Mouse (Mus musculus) frontal cortex, postnatal 14 days (tissue): ENCODE measurements at regions not wholly inside any gene's neighbourhood (a gene's known extent, or its start where the extent isn't known, plus 50 kb on each side); places are given as distances from the start of the nearest gene placed in this dataset.

Experiments used
- DNase-seq, 2 experiments: peaks; one replicate each; pipeline ENCODE4 v3.0.0; 2022; ENCODE audit warnings: low spot score in 2 of 2

DNA sequence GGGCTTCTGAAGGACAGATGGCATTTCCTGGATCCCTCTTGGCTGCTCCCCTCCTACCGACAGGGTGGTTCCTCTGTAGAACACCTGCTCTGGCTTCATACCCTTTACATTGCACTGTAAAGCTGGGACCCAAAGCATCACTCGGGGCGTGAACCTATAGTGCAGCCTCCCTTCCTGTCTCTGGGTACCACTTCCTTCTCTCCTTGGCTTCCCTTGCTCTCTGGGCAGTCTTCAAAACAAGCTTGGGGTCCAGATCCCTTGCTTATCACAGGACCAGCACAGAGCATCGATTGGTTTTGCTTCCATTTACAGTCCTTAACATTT, 346.4 kb downstream of the Rnf144a start:
- DNase-seq, result no peak

GRCm38 (mm10) chr12:26067866-26068684, 347.0 kb downstream of the Rnf144a start:
- DNase-seq, result peak in 1 of 2 experiments; percentile 44

GRCm38 (mm10) chr12:26060378-26060777, 354.7 kb downstream of the Rnf144a start:
- DNase-seq, result no peak

DNA sequence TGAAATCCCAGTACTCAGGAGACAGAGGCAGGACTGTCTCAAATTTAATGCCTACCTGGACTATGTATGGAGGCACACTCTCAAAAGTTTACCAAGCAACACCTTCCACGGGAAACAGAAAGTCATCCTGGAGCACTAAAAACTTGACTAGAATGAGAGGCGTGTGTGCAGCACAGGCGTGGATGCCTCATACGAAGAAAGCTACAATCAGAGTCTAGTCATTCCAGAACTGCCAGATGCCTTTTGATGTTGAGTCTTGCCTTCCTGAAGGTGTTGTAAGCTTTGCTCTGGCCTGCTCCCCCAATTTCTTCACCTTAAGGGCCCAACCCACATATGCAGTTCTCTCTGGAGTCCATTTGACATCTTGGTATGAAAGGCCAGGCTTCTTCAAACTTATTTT, 356.0 kb downstream of the Rnf144a start:
- DNase-seq, result no peak

DNA sequence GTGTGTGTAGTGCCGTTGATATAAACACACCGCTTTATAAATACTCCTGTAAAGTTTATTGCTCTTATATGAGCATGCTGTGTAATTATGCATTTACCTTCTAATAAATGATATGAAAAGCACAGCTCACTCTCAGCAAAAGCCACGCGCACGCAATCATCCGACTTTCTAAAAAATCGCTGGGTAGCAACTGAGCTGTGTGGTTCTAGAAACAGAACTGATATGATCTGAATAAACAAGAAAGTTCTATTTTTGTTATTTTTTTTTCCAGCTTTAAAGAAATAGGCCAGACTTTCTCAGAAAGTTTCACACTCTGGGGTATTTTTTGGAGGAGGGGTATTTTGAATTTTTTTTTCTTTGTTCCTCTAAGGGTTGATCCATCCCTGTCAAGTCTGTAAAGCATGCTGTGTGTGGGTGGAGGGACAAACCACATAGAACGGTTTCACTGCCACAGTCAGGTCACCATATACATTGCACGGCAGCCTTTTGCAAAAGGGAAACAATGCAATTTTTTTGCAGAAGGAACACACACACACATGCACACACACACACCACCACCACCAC, 357.5 kb downstream of the Rnf144a start:
- no peak for DNase-seq

- no peak for DNase-seq
Measured at GRCm38 (mm10) chr12:26046991-26047390, 368.1 kb downstream of the Rnf144a start.

DNA sequence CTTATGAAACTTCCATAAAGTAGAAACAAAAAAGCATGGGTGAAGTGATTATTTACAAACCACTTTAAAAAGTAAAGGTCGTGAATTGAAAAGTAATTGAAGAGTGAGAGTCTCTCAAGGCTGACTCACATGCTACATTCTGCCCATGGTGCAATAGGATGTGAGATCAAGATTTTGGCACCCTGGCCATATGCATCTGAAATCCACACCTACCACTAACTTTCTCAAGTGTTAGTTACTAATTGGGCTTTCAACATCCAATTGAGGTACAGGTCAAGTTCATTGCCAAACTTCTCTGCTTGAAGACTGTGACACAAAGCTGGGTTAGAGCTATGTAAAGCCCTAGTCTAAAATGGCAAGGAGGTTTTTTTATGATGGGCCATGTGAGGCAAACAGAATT, 369.7 kb downstream of the Rnf144a start:
- DNase-seq, result no peak

DNA sequence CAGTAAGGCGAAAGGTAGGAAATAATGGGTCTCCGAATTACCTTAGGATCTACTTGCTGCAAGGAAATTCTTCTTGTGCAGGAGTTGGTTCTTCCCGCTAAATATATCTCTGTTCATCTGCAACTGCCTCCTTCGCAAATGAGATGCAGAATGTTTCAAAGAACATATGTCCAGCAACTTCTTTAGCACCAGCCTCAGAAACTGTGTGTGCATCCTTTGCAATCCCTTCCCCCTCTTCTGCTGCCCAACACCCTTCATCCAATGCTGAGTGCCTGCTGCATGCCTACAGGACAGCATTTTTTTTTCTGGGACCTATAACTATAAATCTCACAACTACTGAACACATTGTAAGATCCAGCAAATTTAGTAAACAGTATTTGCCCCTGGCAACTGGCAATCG, 402.1 kb downstream of the Rnf144a start:
- DNase-seq, result no peak

DNA sequence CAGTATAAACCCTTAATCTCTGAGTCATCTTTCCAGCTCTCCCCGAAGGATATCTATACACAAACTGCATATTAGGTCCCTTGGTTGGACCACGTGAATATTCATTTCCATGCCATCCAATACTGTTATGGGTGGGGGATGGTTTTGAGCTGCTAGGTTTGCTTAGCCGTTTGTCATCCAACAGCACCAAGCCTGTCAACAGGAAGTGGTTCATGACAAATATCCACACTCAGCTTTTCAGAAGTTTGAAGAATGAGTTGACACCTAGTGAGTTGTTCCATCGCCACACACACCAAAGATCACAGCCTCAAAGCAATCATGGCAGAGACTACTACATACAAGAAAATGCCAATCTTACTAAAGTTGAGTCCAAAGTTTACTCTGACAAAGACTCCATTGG, 421.0 kb downstream of the Rnf144a start:
- DNase-seq, result no peak

- DNase-seq, result no peak
Measured at GRCm38 (mm10) chr12:25991801-25992525, 423.1 kb downstream of the Rnf144a start.

GRCm38 (mm10) chr12:25982545-25982944, 432.5 kb downstream of the Rnf144a start:
- DNase-seq, result no peak

DNA sequence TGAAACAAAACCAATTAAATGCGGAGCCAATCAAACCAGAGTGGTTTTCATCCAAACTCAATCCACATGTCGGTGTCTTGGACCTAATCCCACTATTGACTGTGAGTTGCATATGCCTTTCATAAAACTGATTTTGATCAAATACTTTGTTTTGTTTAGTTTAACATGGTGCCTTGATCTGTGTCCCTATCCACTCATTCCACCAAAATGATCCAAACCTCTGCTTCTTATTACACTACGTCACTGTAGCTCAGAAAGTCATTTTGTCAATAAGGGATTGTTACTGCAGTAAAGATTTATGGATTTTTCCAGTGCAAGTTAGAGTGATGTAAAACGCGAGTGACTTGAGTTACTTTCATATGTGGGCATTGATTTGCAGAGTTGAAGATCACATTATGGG, 436.7 kb downstream of the Rnf144a start:
- no peak for DNase-seq

- DNase-seq, result no peak
Measured at GRCm38 (mm10) chr12:25958584-25958983, 456.5 kb downstream of the Rnf144a start.

- DNase-seq, result no peak
Measured at GRCm38 (mm10) chr12:25957547-25957946, 457.5 kb downstream of the Rnf144a start.

- no peak for DNase-seq
Measured at GRCm38 (mm10) chr12:25947107-25947506, 467.9 kb downstream of the Rnf144a start.

DNA sequence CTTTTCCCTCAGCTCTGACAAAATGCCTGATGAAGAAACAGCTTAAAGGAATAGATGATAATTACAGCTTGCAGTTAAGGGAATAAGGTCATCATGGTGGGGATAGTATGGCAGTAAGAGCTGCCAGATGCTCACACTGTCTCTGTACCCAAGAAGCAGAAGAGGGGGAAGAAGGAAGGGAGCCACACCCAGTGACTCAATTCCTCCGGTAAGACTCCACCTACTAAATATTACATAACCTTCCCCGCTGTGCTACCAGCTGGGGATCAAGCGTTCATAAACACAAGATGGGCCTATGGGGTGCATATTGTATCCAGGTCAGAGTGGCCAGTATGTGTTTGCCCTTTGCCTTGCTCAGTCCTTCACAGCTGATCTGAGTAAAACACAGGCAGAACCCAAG, 468.9 kb downstream of the Rnf144a start:
- no peak for DNase-seq

- no peak for DNase-seq
Measured at GRCm38 (mm10) chr12:25938856-25939255, 476.2 kb downstream of the Rnf144a start.

DNA sequence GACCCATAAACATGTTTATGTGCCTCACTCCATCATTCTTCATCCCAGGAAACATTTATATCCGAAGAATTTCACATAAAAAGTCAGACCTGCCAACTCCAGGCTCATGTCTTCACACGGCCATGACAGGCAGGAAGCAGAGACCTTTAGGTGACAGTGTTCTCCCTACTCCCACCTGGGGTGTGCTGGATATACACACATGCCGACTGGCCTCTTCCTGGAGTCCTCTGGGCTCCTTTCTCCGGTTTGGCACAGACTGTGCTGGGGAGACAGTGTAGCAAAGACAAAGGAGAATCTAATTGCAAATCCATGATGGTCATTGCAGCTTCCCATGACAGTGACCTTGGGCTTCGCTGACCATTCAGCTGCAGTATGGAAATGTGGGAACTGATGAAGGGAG, 480.1 kb downstream of the Rnf144a start:
- DNase-seq, result no peak

- no peak for DNase-seq
Measured at GRCm38 (mm10) chr12:25934526-25934925, 480.5 kb downstream of the Rnf144a start.

DNA sequence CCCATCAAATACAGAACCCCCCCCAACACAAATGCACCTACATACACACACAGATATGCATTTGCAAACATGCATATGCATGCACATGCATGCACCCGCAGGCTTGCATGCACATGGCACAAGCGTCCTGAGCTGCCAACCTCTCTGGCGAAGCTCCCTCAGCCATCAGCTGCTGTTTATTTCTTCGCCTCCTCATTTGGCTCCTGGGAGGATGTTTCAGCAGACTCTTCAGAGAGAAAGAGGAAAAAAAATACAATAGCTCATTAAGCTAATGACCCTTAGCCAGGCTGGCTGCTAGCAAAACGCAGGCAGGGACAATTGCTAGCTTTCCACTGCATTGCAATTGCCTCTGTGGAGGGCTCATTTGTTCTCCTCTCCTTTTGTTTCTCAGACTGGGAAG, 488.7 kb downstream of the Rnf144a start:
- no peak for DNase-seq

GRCm38 (mm10) chr12:25924526-25924925, 490.5 kb downstream of the Rnf144a start:
- DNase-seq, result peak; percentile 20 to 33

GRCm38 (mm10) chr12:25923772-25924171, 491.3 kb downstream of the Rnf144a start:
- no peak for DNase-seq

DNA sequence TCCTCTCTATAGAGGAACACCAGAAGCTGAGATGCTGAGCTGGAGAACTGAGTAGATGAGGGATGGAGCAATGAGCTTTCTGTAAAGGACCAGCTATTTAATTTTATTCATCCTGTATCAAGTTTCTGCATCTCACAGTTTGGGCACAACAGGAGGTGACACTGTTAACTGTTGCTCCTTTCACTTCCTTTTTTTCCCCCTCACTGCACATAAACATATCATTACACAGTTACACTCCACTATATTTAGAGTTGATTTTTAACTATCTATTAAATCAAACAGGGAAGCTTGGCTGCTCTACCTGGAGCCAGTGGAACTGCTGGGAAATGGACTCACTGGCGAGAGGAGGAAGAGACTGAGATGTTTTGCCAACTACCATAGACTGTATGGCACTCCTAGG, 509.4 kb downstream of the Rnf144a start:
- no peak for DNase-seq
